Mouse (Mus musculus) adrenal gland, postnatal 14 days (tissue): Measurements from ENCODE around the gene Oas1c. TPM values are rescaled to one million over a fixed set of nuclear protein-coding genes. Genes with fewer than 3 reads are reported as not detected.
A peak's percentile ranks its signal among the peaks of the same experiment; 100 is the strongest.

Experiments
- DNase-seq: peaks from one replicate; pipeline ENCODE4 v3.0.0; 2021; ENCODE audit warnings: mixed read lengths
- microRNA-seq, 2 experiments: library from miRNA; unstranded; fragments of <30 nt; microRNA quantifications; one replicate each; pipeline ENCODE4 v1.2.0; 2021
- total RNA-seq: library from RNA; stranded (reverse); gene quantifications from 2 replicates; pipeline ENCODE4 v1.2.3, GENCODE M21; 2021

The Oas1c gene
- total RNA-seq, 1 experiment from 2014 or later, result 0.89 TPM

GRCm38 (mm10) chr5:120782446-120782845 is 29.9 kb downstream of the Oas1c start:
- DNase-seq, result no peak

GRCm38 (mm10) chr5:120781646-120782045 is 30.7 kb downstream of the Oas1c start:
- no peak for DNase-seq

- DNase-seq, result no peak
Observed at GRCm38 (mm10) chr5:120779922-120780321, 32.4 kb downstream of the Oas1c start.

- DNase-seq, result no peak
Observed at GRCm38 (mm10) chr5:120778941-120779340, 33.4 kb downstream of the Oas1c start.

- DNase-seq, result no peak
Observed at GRCm38 (mm10) chr5:120777478-120777877, 34.8 kb downstream of the Oas1c start, which contains the start of gene Oas3. TSS of gene Oas3 (minus strand) at chr5:120777661.

- no peak for DNase-seq
Observed at GRCm38 (mm10) chr5:120776801-120777200, 35.5 kb downstream of the Oas1c start.

GRCm38 (mm10) chr5:120775287-120775985 is 36.9 kb downstream of the Oas1c start:
- no peak for DNase-seq

- DNase-seq, result no peak
Observed at GRCm38 (mm10) chr5:120769396-120769795, 42.9 kb downstream of the Oas1c start.

- DNase-seq, result no peak
Observed at GRCm38 (mm10) chr5:120765010-120765409, 47.3 kb downstream of the Oas1c start.

- DNase-seq, result peak; percentile 27
Observed at GRCm38 (mm10) chr5:120761901-120762300, 50.4 kb downstream of the Oas1c start.

- no peak for DNase-seq
Observed at GRCm38 (mm10) chr5:120754215-120754614, 58.1 kb downstream of the Oas1c start.

GRCm38 (mm10) chr5:120752786-120753185 is 59.5 kb downstream of the Oas1c start:
- peak; percentile 15 for DNase-seq

GRCm38 (mm10) chr5:120751206-120751605 is 61.1 kb downstream of the Oas1c start:
- no peak for DNase-seq

Small RNAs within 50 kb of the gene (microRNA-seq; reads per million reads assigned to microRNA genes)
- gene Gm22907, result 0 reads per million in 2 experiments

Other genes with a start within 250 kb of the Oas1c start
- gene Tpcn1, start 223.8 kb downstream of the Oas1c start, total RNA-seq, result 56.5 and 57.5 TPM in 2 replicates
- gene Iqcd, start 223.5 kb downstream of the Oas1c start, total RNA-seq, result 0.30 and 0.48 TPM in 2 replicates
- 15.6 and 16.0 TPM in 2 replicates for gene Rita1, start 199.9 kb downstream of the Oas1c start, total RNA-seq
- gene Ddx54, start 199.8 kb downstream of the Oas1c start, total RNA-seq, result 38.6 and 45.9 TPM in 2 replicates
- 0.63 and 0.98 TPM in 2 replicates for gene Cfap73, start 178.3 kb downstream of the Oas1c start, total RNA-seq
- 8.3 and 13.1 TPM in 2 replicates for gene Rasal1, start 163.7 kb downstream of the Oas1c start, total RNA-seq
- gene Dtx1, start 100.6 kb downstream of the Oas1c start, total RNA-seq, result 7.3 and 8.0 TPM in 2 replicates
- gene Oas2, start 62.7 kb downstream of the Oas1c start, total RNA-seq, result 0.08 and 0.30 TPM in 2 replicates
- gene Oas3, start 34.9 kb downstream of the Oas1c start, total RNA-seq, result 0.22 and 0.41 TPM in 2 replicates
- gene Oas1e, start 17.0 kb downstream of the Oas1c start, total RNA-seq, result not detected in 2 replicates
- not detected in 2 replicates for gene Oas1f, start 34.9 kb upstream of the Oas1c start, total RNA-seq
- not detected in 2 replicates for gene Oas1h, start 48.9 kb upstream of the Oas1c start, total RNA-seq
- not detected in 2 replicates for gene Oas1g, start 75.1 kb upstream of the Oas1c start, total RNA-seq
- gene Oas1a, start 95.0 kb upstream of the Oas1c start, total RNA-seq, result 0.52 and 1.0 TPM in 2 replicates
- not detected in 2 replicates for gene Oas1d, start 102.0 kb upstream of the Oas1c start, total RNA-seq
- 2.7 and 3.0 TPM in 2 replicates for gene Rph3a, start 197.6 kb upstream of the Oas1c start, total RNA-seq